Mouse (Mus musculus): ENCODE results near the gene Rnf128. TPM values are rescaled to one million over a fixed set of nuclear protein-coding genes. Genes with fewer than 3 reads are reported as not detected.

Gene Rnf128
- polyA plus RNA-seq, 1 experiment, result not detected

DNA sequence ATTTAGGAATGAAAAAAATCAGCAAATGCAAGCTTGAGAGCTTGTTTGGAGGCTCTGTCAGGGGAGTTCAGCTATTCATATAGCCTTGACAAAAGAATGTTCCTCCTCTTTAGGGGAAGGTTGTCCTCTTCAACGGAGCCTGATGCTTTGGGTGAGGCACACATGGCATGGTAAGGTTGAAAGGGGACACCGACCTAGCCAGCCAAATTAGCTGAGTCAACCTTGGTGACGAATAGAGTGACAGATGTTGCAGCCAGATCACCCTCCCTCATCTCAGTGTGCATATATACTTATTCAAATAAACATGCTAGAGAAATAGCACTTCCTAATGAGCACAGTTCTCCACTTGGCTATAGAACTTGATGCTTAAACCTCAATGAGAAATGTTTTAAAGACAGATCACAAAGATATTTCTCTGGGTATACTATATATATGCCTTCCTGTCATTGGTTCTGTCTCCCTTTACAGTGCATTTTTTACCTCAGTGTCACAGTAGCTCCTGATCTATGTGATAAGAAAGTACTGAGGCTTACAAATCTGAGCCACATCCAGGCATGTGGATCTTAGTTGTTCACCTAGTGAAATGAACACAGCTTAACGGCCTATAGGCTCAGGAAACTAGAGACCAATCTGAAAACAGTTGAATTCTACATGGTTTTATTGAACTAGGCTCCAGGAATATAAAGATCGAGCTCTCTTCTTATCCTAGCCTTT lies 91.4 kb downstream of the Rnf128 start:
- H3K4me1 ChIP-seq (ENCODE audit: control insufficient read depth, insufficient read depth, low read length), result no peaks in the 10 kb centered on the region
- no peak overlapping the region for H3K27ac ChIP-seq (ENCODE audit: insufficient read depth, low read depth, low read length)
- no peak for TF ChIP-seq CTCF (IDR thresholded peaks at IDR 0.05; ENCODE audit: insufficient read depth, low read depth, low read length)
- no peak for TF ChIP-seq POLR2A (IDR thresholded peaks at IDR 0.05; ENCODE audit: insufficient read depth, low read depth, low read length)
- no peak overlapping the region for H3K4me3 ChIP-seq (ENCODE audit: insufficient read depth, low read depth, low read length)
- 79% methylated on average over 5 of the region's 5 CpGs for WGBS

DNA sequence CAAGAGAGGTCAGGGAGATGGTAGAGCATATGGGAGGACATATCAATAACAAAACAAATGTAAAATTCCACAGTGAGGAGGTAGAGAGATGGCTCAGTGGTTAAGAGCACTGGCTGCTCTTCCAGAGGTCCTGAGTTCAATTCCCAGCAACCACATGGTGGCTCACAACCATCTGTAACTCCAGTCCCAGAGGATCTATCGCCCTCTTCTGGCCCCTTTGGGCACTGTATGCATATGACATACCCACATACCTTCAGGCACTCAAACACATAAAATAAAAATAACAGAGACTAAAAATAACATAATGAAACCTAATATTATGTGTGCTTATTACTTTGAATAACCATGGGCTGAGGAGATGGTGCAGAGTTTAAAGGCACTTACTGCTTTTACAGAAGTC lies 99.0 kb downstream of the Rnf128 start:
- Histone ChIP-seq H3K4me3 (ENCODE audit: insufficient read depth, low read depth, low read length) (no peak overlapping the region), H3K4me1 (ENCODE audit: control insufficient read depth, insufficient read depth, low read length) (no peaks in the 10 kb centered on the region), H3K27ac (ENCODE audit: insufficient read depth, low read depth, low read length) (no peak overlapping the region)
- WGBS, result 50% methylated on average over 1 of the region's 1 CpGs
- TF ChIP-seq CTCF (IDR thresholded peaks at IDR 0.05; ENCODE audit: insufficient read depth, low read depth, low read length) (no peak), POLR2A (IDR thresholded peaks at IDR 0.05; ENCODE audit: insufficient read depth, low read depth, low read length) (no peak)

DNA sequence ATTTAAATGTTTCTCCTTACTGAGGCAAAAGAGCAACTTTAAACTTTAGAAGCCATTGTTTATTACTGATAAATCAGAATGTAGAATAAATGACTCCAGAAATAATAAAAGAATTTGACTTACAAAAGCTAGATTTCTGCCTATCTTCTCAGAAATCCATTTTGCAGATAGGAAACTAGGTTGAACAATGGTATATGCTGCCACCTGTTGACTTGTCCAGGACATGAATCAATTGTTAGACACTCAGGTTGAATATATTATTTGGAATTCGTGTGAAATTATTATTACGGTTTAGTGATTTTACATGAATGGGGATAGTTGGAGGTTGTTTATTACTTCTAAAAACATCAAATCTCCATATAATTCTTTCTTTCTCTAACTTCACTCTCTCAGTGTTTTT lies 102.7 kb downstream of the Rnf128 start:
- 70% methylated on average over 2 of the region's 2 CpGs for WGBS
- TF ChIP-seq POLR2A (IDR thresholded peaks at IDR 0.05; ENCODE audit: insufficient read depth, low read depth, low read length) (no peak), CTCF (IDR thresholded peaks at IDR 0.05; ENCODE audit: insufficient read depth, low read depth, low read length) (no peak)
- no peak overlapping the region for H3K27ac ChIP-seq (ENCODE audit: insufficient read depth, low read depth, low read length)
- no peak overlapping the region for H3K4me3 ChIP-seq (ENCODE audit: insufficient read depth, low read depth, low read length)
- no peaks in the 10 kb centered on the region for H3K4me1 ChIP-seq (ENCODE audit: control insufficient read depth, insufficient read depth, low read length)

GRCm38 (mm10) chrX:139684410-139684774 lies 121.3 kb downstream of the Rnf128 start:
- TF ChIP-seq POLR2A (IDR thresholded peaks at IDR 0.05; ENCODE audit: insufficient read depth, low read depth, low read length) (no peak), CTCF (IDR thresholded peaks at IDR 0.05; ENCODE audit: insufficient read depth, low read depth, low read length) (no peak)
- WGBS, result 14% methylated on average over 8 of the region's 8 CpGs
- no peak overlapping the region for H3K27ac ChIP-seq (ENCODE audit: insufficient read depth, low read depth, low read length)
- peak overlapping the region; percentile 92; the same call in 1 of the 2 replicates for H3K4me3 ChIP-seq (ENCODE audit: insufficient read depth, low read depth, low read length)
- no peaks in the 10 kb centered on the region for H3K4me1 ChIP-seq (ENCODE audit: control insufficient read depth, insufficient read depth, low read length)

- H3K4me1 ChIP-seq (ENCODE audit: control insufficient read depth, insufficient read depth, low read length), result no peaks in the 10 kb centered on the region
- peak within 1 kb of the TSS; percentile 92 for H3K4me3 ChIP-seq (ENCODE audit: insufficient read depth, low read depth, low read length)
- TF ChIP-seq POLR2A (IDR thresholded peaks at IDR 0.05; ENCODE audit: insufficient read depth, low read depth, low read length), result no peak
- TF ChIP-seq CTCF (IDR thresholded peaks at IDR 0.05; ENCODE audit: insufficient read depth, low read depth, low read length), result no peak
- no peak within 1 kb of the TSS; the same call in 1 of the 2 replicates for H3K27ac ChIP-seq (ENCODE audit: insufficient read depth, low read depth, low read length)
- WGBS, result 13% methylated on average over 43 of the region's 43 CpGs
These were observed 121.9 kb downstream of the Rnf128 start, which contains the start of gene Tbc1d8b for GRCm38 (mm10) chrX:139684775-139685695. Gene Tbc1d8b, plus strand, starts transcription at chrX:139684996.

GRCm38 (mm10) chrX:139714381-139714780 lies 151.3 kb downstream of the Rnf128 start, which contains the start of gene Gm15013:
Gene Gm15013, minus strand, starts transcription at chrX:139714481.
- TF ChIP-seq POLR2A (IDR thresholded peaks at IDR 0.05; ENCODE audit: insufficient read depth, low read depth, low read length) (no peak), CTCF (IDR thresholded peaks at IDR 0.05; ENCODE audit: insufficient read depth, low read depth, low read length) (no peak)
- no peak within 1 kb of the TSS for H3K27ac ChIP-seq (ENCODE audit: insufficient read depth, low read depth, low read length)
- H3K4me1 ChIP-seq (ENCODE audit: control insufficient read depth, insufficient read depth, low read length), result no peaks in the 10 kb centered on the region
- WGBS, result 97% methylated on average over 8 of the region's 8 CpGs
- H3K4me3 ChIP-seq (ENCODE audit: insufficient read depth, low read depth, low read length), result no peak within 1 kb of the TSS

- TF ChIP-seq POLR2A (IDR thresholded peaks at IDR 0.05; ENCODE audit: insufficient read depth, low read depth, low read length) (no peak), CTCF (IDR thresholded peaks at IDR 0.05; ENCODE audit: insufficient read depth, low read depth, low read length) (no peak)
- 85% methylated on average over 2 of the region's 2 CpGs for WGBS
- no peak overlapping the region for H3K27ac ChIP-seq (ENCODE audit: insufficient read depth, low read depth, low read length)
- H3K4me3 ChIP-seq (ENCODE audit: insufficient read depth, low read depth, low read length), result no peak overlapping the region
- no peaks in the 10 kb centered on the region for H3K4me1 ChIP-seq (ENCODE audit: control insufficient read depth, insufficient read depth, low read length)
These were observed 159.2 kb downstream of the Rnf128 start for GRCm38 (mm10) chrX:139722350-139722749.

Other genes starting within 250 kb of the Rnf128 start
- not detected in 2 replicates for gene Trap1a, start 229.6 kb upstream of the Rnf128 start, polyA plus RNA-seq (2012; ENCODE audit: insufficient read depth, insufficient read length, low replicate concordance, missing spikeins)
- not detected in 2 replicates for gene D330045A20Rik, start 82.9 kb upstream of the Rnf128 start, polyA plus RNA-seq (2012; ENCODE audit: insufficient read depth, insufficient read length, low replicate concordance, missing spikeins)
- not detected in 2 replicates for gene Tbc1d8b, start 121.7 kb downstream of the Rnf128 start, polyA plus RNA-seq (2012; ENCODE audit: insufficient read depth, insufficient read length, low replicate concordance, missing spikeins)
- gene Gm15013, start 151.2 kb downstream of the Rnf128 start, polyA plus RNA-seq (2012; ENCODE audit: insufficient read depth, insufficient read length, low replicate concordance, missing spikeins), result not detected in 2 replicates
- gene Ripply1, start 219.0 kb downstream of the Rnf128 start, polyA plus RNA-seq (2012; ENCODE audit: insufficient read depth, insufficient read length, low replicate concordance, missing spikeins), result not detected in 2 replicates
- gene Cldn2, start 237.5 kb downstream of the Rnf128 start, polyA plus RNA-seq (2012; ENCODE audit: insufficient read depth, insufficient read length, low replicate concordance, missing spikeins), result not detected in 2 replicates